Mouse (Mus musculus) hindbrain, embryonic 16.5 days (tissue): ENCODE measurements around the gene Wnt7b. TPM values are rescaled to one million over a fixed set of nuclear protein-coding genes. Genes with fewer than 3 reads are reported as not detected.

Experiments used
- ATAC-seq: fragments of 200-750 bp; cut with Nextera tagmentation; 2 replicates; pipeline ENCODE4 v1.8.0; 2017; ENCODE audit warnings: moderate TSS enrichment, moderate library complexity
- H3K27ac ChIP-seq: fragments of 300-500 bp; sonication (generic); 2 replicates; pipeline ENCODE4 v1.5.1; 2014; ENCODE audit warnings: low read depth, mild to moderate bottlenecking, control low read depth, low read length, moderate library complexity
- H3K27me3 ChIP-seq: fragments of 300-500 bp; sonication (generic); replicated peaks from 2 replicates; pipeline ENCODE4 v1.6.1; 2014; ENCODE audit warnings: low read length; ENCODE audit not compliant: control insufficient read depth, insufficient read depth
- H3K36me3 ChIP-seq: fragments of 300-500 bp; sonication (generic); 2 replicates; pipeline ENCODE4 v1.6.1; 2014; ENCODE audit warnings: mild to moderate bottlenecking, low read length, moderate library complexity, mixed read lengths; ENCODE audit not compliant: control insufficient read depth, insufficient read depth
- H3K4me1 ChIP-seq: fragments of 300-500 bp; sonication (generic); 2 replicates; pipeline ENCODE4 v1.6.1; 2014; ENCODE audit warnings: low read depth, low read length; ENCODE audit not compliant: control insufficient read depth, insufficient read depth
- H3K4me2 ChIP-seq: fragments of 300-500 bp; sonication (generic); 2 replicates; pipeline ENCODE4 v1.6.1; 2014; ENCODE audit warnings: mild to moderate bottlenecking, low read length, control low read depth, moderate library complexity
- H3K4me3 ChIP-seq: fragments of 300-500 bp; sonication (generic); 2 replicates; pipeline ENCODE4 v1.5.1; 2014; ENCODE audit warnings: mild to moderate bottlenecking, low read length, control low read depth, moderate library complexity
- H3K9ac ChIP-seq: fragments of 300-500 bp; sonication (generic); 2 replicates; pipeline ENCODE4 v1.6.1; 2014; ENCODE audit warnings: low read depth, mild to moderate bottlenecking, control low read depth, low read length, moderate library complexity
- H3K9me3 ChIP-seq: fragments of 300-500 bp; sonication (generic); 2 replicates; pipeline ENCODE4 v1.6.1; 2014; ENCODE audit warnings: mild to moderate bottlenecking, low read length, moderate library complexity; ENCODE audit not compliant: control insufficient read depth
- WGBS: fragments of 180-500 bp; shearing (Covaris S2); extraction: QIAGEN DNeasy Blood & Tissue Kit; methylation state at CpG from one replicate; pipeline ENCODE4 v1.1.7; 2014; 5-methylcytosine and 5-hydroxymethylcytosine counted together
- polyA plus RNA-seq: library from polyadenylated mRNA; unstranded; fragments of >200 nt; fragmentation: Nextera tagmentation; extraction: Ambion mirVana; gene quantifications from 2 replicates; pipeline ENCODE4 v1.2.1, GENCODE M21; 2015

The Wnt7b gene
- polyA plus RNA-seq, 1 experiment from 2014 or later: 26.4 TPM

GRCm38 (mm10) chr15:85488900-85489299, 93.4 kb downstream of the Wnt7b start:
- ATAC-seq: no peak
- Histone ChIP-seq H3K4me2 (no peak overlapping the region), H3K9me3 (peaks cover 6% of the 10 kb centered on the region), H3K4me3 (no peak overlapping the region), H3K4me1 (peaks cover 2% of the 10 kb centered on the region), H3K27ac (no peak overlapping the region), H3K27me3 (no peaks in the 10 kb centered on the region), H3K9ac (no peak overlapping the region), H3K36me3 (no peaks in the 10 kb centered on the region)
- WGBS: 70% methylated on average over 10 of the region's 10 CpGs

Other genes starting within 250 kb of the Wnt7b start
- 532 and 553 TPM in 2 replicates for gene Atxn10, start 246.2 kb downstream of the Wnt7b start, polyA plus RNA-seq
- gene 7530416G11Rik, start 79.2 kb downstream of the Wnt7b start, polyA plus RNA-seq: not detected in 2 replicates
- gene Ppara, start 152.5 kb upstream of the Wnt7b start, polyA plus RNA-seq: 2.7 and 2.9 TPM in 2 replicates
- gene Cdpf1, start 229.2 kb upstream of the Wnt7b start, polyA plus RNA-seq: 21.9 and 24.9 TPM in 2 replicates
- 0.05 and 0.08 TPM in 2 replicates for gene Pkdrej, start 239.3 kb upstream of the Wnt7b start, polyA plus RNA-seq
- gene Ttc38, start 249.8 kb upstream of the Wnt7b start, polyA plus RNA-seq: 3.2 and 4.2 TPM in 2 replicates